Mouse (Mus musculus) heart, adult 2 months (tissue): ENCODE measurements around the gene Crim1.

ENCODE experiments used
- CTCF ChIP-seq: fragments of 200-600 bp; IDR thresholded peaks from 2 replicates; pipeline ENCODE4 v1.8.1; 2022; ENCODE audit warnings: antibody characterized with exemption, mild to moderate bottlenecking, moderate library complexity
- EP300 ChIP-seq: fragments of 200-500 bp; IDR thresholded peaks from 2 replicates; pipeline ENCODE4 v1.6.1; 2011; ENCODE audit warnings: low read depth, low read length, control low read depth; ENCODE audit not compliant: insufficient read depth
- POLR2A ChIP-seq: fragments of 200-500 bp; IDR thresholded peaks from 2 replicates; pipeline ENCODE4 v1.6.1; 2011; ENCODE audit warnings: mild to moderate bottlenecking, low read depth, low read length, control low read depth; ENCODE audit not compliant: insufficient read depth

DNA sequence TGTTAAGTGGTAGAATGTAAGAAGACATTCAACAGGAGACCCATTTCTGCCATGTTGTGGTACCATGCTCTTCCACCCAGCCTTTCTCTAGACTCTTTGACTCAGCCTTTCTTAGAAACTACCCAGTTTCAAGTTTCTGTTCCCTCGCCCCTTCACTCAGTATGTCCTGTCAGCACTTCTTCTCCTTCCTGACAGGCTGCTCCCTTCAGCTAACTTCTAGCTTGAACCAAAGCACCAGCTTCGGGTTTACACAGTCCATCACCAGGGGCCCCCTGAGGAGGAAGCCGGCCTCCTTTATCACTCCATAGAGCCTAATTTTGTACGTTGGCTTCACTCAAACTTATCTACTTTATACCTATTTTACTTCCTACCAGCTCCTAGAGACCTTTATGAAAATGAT is 219.2 kb downstream of the Crim1 start:
- TF ChIP-seq CTCF (no peak), POLR2A (no peak), EP300 (no peak)
